Mouse (Mus musculus): Measurements from ENCODE around the gene Pou3f1.

GRCm38 (mm10) chr4:124700248-124700971, 43.8 kb downstream of the Pou3f1 start, which contains the start of gene Fhl3:
- no peak for TF ChIP-seq GATA1 (IDR thresholded peaks at IDR 0.05; ENCODE audit: low read length)
- TF ChIP-seq TAL1 (IDR thresholded peaks at IDR 0.05; ENCODE audit: low read length): no peak

All from erythroblast, embryonic 14.5 days (primary cell).